In the genomic region with DNA sequence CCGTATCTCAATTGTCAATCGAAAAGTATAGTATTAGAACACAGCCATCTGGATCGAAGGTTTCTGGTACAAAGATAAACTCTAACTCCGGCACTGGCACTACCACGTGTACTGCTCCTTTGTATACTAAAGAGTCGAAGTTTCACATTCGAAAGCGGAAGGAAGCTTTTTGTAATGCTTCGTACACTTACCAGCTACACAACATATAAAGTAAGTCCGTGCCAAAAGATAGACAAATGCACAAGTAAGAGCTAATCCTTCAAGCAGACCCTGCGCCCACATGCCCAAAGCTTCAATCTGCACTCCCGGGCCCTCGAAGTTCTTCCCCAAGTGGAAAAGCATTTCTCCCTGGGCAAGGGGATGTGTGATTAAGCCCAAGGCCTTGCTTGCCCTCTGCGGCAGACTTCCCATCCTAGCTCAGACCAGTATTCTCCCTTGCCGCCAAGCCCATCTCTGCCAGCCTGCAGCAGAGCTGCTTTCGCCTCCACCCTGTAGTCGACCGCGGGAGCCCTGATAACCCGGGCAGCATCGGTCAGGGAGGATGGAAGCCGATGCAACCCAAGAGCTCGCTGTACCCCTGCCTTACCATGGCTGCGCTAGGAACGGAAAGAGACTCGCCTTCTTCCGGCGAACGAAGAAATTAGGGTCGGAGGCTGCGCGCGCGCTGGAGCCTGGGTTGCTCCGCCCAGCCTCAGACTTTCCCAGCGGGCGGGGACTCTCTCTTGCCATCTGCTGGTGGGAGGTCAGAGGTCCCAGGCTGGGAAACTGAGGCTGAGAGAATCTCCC, we compare ENCODE assay signal across 8 mouse cellular contexts. TPM values are rescaled to one million over a fixed set of nuclear protein-coding genes. Genes with fewer than 3 reads are reported as not detected.
DNase-seq lines count a peak whose midpoint lies in the region; ATAC-seq and TF ChIP-seq lines count a peak whose summit lies in the region.

A gene (minus strand): TSS at position 683 of the 786 bp plus-strand sequence.

- peak within 1 kb of the TSS; percentile 100 for H3K9ac ChIP-seq in ES-Bruce4 (ENCODE audit: low read depth, poor library complexity, severe bottlenecking)
- peak within 1 kb of the TSS; percentile 83 for H3K9ac ChIP-seq in forebrain, embryonic 13.5 days
- peak within 1 kb of the TSS; percentile 60 for H3K9ac ChIP-seq in heart, postnatal 0 days (replicated peaks; ENCODE audit: low read depth, low read length)
- H3K9ac ChIP-seq in liver, embryonic 15.5 days = peak within 1 kb of the TSS; percentile 58
- H3K9ac ChIP-seq in neural tube, embryonic 11.5 days (ENCODE audit: low read length) = peak within 1 kb of the TSS; percentile 79
- peak within 1 kb of the TSS; percentile 85 for H3K9ac ChIP-seq in stomach, embryonic 16.5 days (ENCODE audit: low read length)

- H3K27me3 ChIP-seq in ES-Bruce4 (ENCODE audit: control insufficient read depth, insufficient read depth, low read length, poor library complexity, severe bottlenecking) = no peaks in the 10 kb centered on the region
- H3K27me3 ChIP-seq in forebrain, embryonic 13.5 days = no peaks in the 10 kb centered on the region
- no peaks in the 10 kb centered on the region for H3K27me3 ChIP-seq in heart, postnatal 0 days (ENCODE audit: control insufficient read depth, insufficient read depth, low read length)
- no peaks in the 10 kb centered on the region; the same call in 1 of the 2 replicates for H3K27me3 ChIP-seq in liver, embryonic 15.5 days
- H3K27me3 ChIP-seq in neural tube, embryonic 11.5 days (ENCODE audit: control insufficient read depth, insufficient read depth, low read length) = no peaks in the 10 kb centered on the region
- no peaks in the 10 kb centered on the region; the same call in 1 of the 2 replicates for H3K27me3 ChIP-seq in stomach, embryonic 16.5 days (ENCODE audit: control insufficient read depth, insufficient read depth, low read length)

- TF ChIP-seq POLR2A in ES-Bruce4 (IDR thresholded peaks at IDR 0.05; ENCODE audit: insufficient read depth, low read length) = peak; percentile 56

- no peaks in the 10 kb centered on the region for H3K4me1 ChIP-seq in ES-Bruce4 (ENCODE audit: control insufficient read depth, insufficient read depth, low read length)
- peaks cover 15% of the 10 kb centered on the region for H3K4me1 ChIP-seq in forebrain, embryonic 13.5 days
- H3K4me1 ChIP-seq in heart, postnatal 0 days (ENCODE audit: control insufficient read depth, insufficient read depth) = no peaks in the 10 kb centered on the region
- peaks cover 13% of the 10 kb centered on the region for H3K4me1 ChIP-seq in liver, embryonic 15.5 days (replicated peaks)
- no peaks in the 10 kb centered on the region for H3K4me1 ChIP-seq in neural tube, embryonic 11.5 days (ENCODE audit: control insufficient read depth, insufficient read depth, low read length)
- H3K4me1 ChIP-seq in stomach, embryonic 16.5 days (ENCODE audit: control insufficient read depth, insufficient read depth, low read length) = no peaks in the 10 kb centered on the region

- H3K27ac ChIP-seq in ES-Bruce4 (ENCODE audit: insufficient read depth, low read length) = peak within 1 kb of the TSS; percentile 77
- H3K27ac ChIP-seq in forebrain, embryonic 13.5 days = peak within 1 kb of the TSS; percentile 84
- H3K27ac ChIP-seq in heart, postnatal 0 days (ENCODE audit: low read depth) = peak within 1 kb of the TSS; percentile 70
- peak within 1 kb of the TSS; percentile 62 for H3K27ac ChIP-seq in liver, embryonic 15.5 days (replicated peaks)
- peak within 1 kb of the TSS; percentile 67; the same call in 1 of the 2 replicates for H3K27ac ChIP-seq in neural tube, embryonic 11.5 days (ENCODE audit: low read depth, low read length)
- peak within 1 kb of the TSS; percentile 79 for H3K27ac ChIP-seq in stomach, embryonic 16.5 days (ENCODE audit: low read length)

- TF ChIP-seq EP300 in ES-Bruce4 (IDR thresholded peaks at IDR 0.05; ENCODE audit: insufficient read depth, low read depth, low read length) = no peak
- TF ChIP-seq EP300 in heart, postnatal 0 days (IDR thresholded peaks at IDR 0.05; ENCODE audit: low read depth) = no peak

- ATAC-seq in cerebellum, adult (ENCODE audit: insufficient number of reproducible peaks, low FRiP score, low TSS enrichment) = peak; percentile 92
- peak; percentile 96 for ATAC-seq in forebrain, embryonic 13.5 days
- peak; percentile 92 for ATAC-seq in heart, postnatal 0 days (ENCODE audit: insufficient read depth, low read depth)
- ATAC-seq in liver, embryonic 15.5 days (ENCODE audit: insufficient read depth) = peak; percentile 80
- ATAC-seq in neural tube, embryonic 11.5 days (ENCODE audit: insufficient read depth, low FRiP score, low TSS enrichment) = peak; percentile 83
- peak; percentile 89 for ATAC-seq in stomach, embryonic 16.5 days (ENCODE audit: insufficient read depth, low FRiP score)

- H3K4me3 ChIP-seq in ES-Bruce4 (ENCODE audit: low read depth, low read length) = peak within 1 kb of the TSS; percentile 98
- H3K4me3 ChIP-seq in forebrain, embryonic 13.5 days = peak within 1 kb of the TSS; percentile 57
- peak within 1 kb of the TSS; percentile 58 for H3K4me3 ChIP-seq in heart, postnatal 0 days (ENCODE audit: low read depth, low read length)
- peak within 1 kb of the TSS; percentile 64 for H3K4me3 ChIP-seq in liver, embryonic 15.5 days (replicated peaks)
- H3K4me3 ChIP-seq in neural tube, embryonic 11.5 days (ENCODE audit: low read depth, low read length) = peak within 1 kb of the TSS; percentile 57
- H3K4me3 ChIP-seq in stomach, embryonic 16.5 days (replicated peaks; ENCODE audit: low read length) = peak within 1 kb of the TSS; percentile 63

- TF ChIP-seq CTCF in ES-Bruce4 (IDR thresholded peaks at IDR 0.05; ENCODE audit: low read depth, low read length) = peak; percentile 55
- peak; percentile 50 for TF ChIP-seq CTCF in heart, postnatal 0 days (IDR thresholded peaks at IDR 0.05; ENCODE audit: low read depth)

- WGBS in forebrain, embryonic 13.5 days = 20% methylated on average over 37 of the region's 37 CpGs
- WGBS in heart, postnatal 0 days = 18% methylated on average over 37 of the region's 37 CpGs
- WGBS in liver, embryonic 15.5 days (ENCODE audit: insufficient replicate concordance) = 16% methylated on average over 37 of the region's 37 CpGs
- 20% methylated on average over 36 of the region's 37 CpGs for WGBS in neural tube, embryonic 11.5 days
- WGBS in stomach, embryonic 16.5 days = 15% methylated on average over 37 of the region's 37 CpGs

- DNase-seq in heart, postnatal 0 days (ENCODE audit: low spot score) = peak; percentile 69
- peak; percentile 84 to 91 for DNase-seq in kidney, postnatal 4 days
- peak; percentile 84 for DNase-seq in neural tube, embryonic 11.5 days (ENCODE audit: low spot score)

- H3K4me2 ChIP-seq in forebrain, embryonic 13.5 days = peak within 1 kb of the TSS; percentile 65
- peak within 1 kb of the TSS; percentile 71 for H3K4me2 ChIP-seq in heart, postnatal 0 days (ENCODE audit: low read depth, low read length)
- peak within 1 kb of the TSS; percentile 68 for H3K4me2 ChIP-seq in liver, embryonic 15.5 days
- peak within 1 kb of the TSS; percentile 61 for H3K4me2 ChIP-seq in neural tube, embryonic 11.5 days (ENCODE audit: low read depth)
- peak within 1 kb of the TSS; percentile 65 for H3K4me2 ChIP-seq in stomach, embryonic 16.5 days (ENCODE audit: low read depth, low read length)

- no peaks in the 10 kb centered on the region for H3K9me3 ChIP-seq in ES-Bruce4 (replicated peaks; ENCODE audit: control insufficient read depth, insufficient read depth, low read length, poor library complexity, severe bottlenecking)
- H3K9me3 ChIP-seq in forebrain, embryonic 13.5 days (replicated peaks) = no peaks in the 10 kb centered on the region
- no peaks in the 10 kb centered on the region for H3K9me3 ChIP-seq in heart, postnatal 0 days (replicated peaks; ENCODE audit: control insufficient read depth, low read length)
- no peaks in the 10 kb centered on the region for H3K9me3 ChIP-seq in liver, embryonic 15.5 days (replicated peaks)
- no peaks in the 10 kb centered on the region for H3K9me3 ChIP-seq in neural tube, embryonic 11.5 days (ENCODE audit: control insufficient read depth, low read length)
- H3K9me3 ChIP-seq in stomach, embryonic 16.5 days (replicated peaks; ENCODE audit: control insufficient read depth, low read length) = no peaks in the 10 kb centered on the region

- H3K36me3 ChIP-seq in ES-Bruce4 (ENCODE audit: control insufficient read depth, insufficient read depth, low read length, poor library complexity, severe bottlenecking) = peaks cover 48% of the 10 kb centered on the region
- peaks cover 22% of the 10 kb centered on the region for H3K36me3 ChIP-seq in forebrain, embryonic 13.5 days (ENCODE audit: poor library complexity, severe bottlenecking)
- H3K36me3 ChIP-seq in heart, postnatal 0 days (replicated peaks; ENCODE audit: control insufficient read depth, insufficient read depth, low read length) = peaks cover 20% of the 10 kb centered on the region; the same call in 1 of the 2 replicates
- H3K36me3 ChIP-seq in liver, embryonic 15.5 days (replicated peaks) = peaks cover 31% of the 10 kb centered on the region
- H3K36me3 ChIP-seq in neural tube, embryonic 11.5 days (ENCODE audit: control insufficient read depth, insufficient read depth, low read length) = no peaks in the 10 kb centered on the region
- no peaks in the 10 kb centered on the region for H3K36me3 ChIP-seq in stomach, embryonic 16.5 days (ENCODE audit: control insufficient read depth, insufficient read depth, low read length)

RNA-seq across cellular contexts. Expression of the gene that starts here (rescaled TPM):
- polyA plus RNA-seq in ES-Bruce4 (2011; ENCODE audit: insufficient read depth, insufficient read length, low read depth, missing spikeins) = 2,517 and 2,552 TPM in 2 replicates
- 577 and 591 TPM in 2 replicates for polyA plus RNA-seq in forebrain, embryonic 13.5 days (2015; fragmentation: Nextera tagmentation; extraction: Ambion mirVana)
- 985 and 1,055 TPM in 2 replicates for total RNA-seq in heart, postnatal 0 days (2014; rRNA removed; ENCODE audit: low replicate concordance)
- polyA plus RNA-seq in heart, postnatal 0 days (2015; fragmentation: Nextera tagmentation; extraction: Ambion mirVana) = 388 and 415 TPM in 2 replicates
- polyA plus RNA-seq in liver, embryonic 15.5 days (2015; fragmentation: Nextera tagmentation; extraction: Ambion mirVana) = 379 and 405 TPM in 2 replicates
- polyA plus RNA-seq in neural tube, embryonic 11.5 days (2014; fragmentation: Nextera tagmentation; extraction: Ambion mirVana) = 592 and 632 TPM in 2 replicates
- polyA plus RNA-seq in stomach, embryonic 16.5 days (2015; fragmentation: Nextera tagmentation; extraction: Ambion mirVana) = 670 and 719 TPM in 2 replicates

Comparison
In these comparisons a context has a peak if more than half of its experiments do, and no peak if none do; other contexts are left out.
1. Peak in every context shown above with its lines: DNase-seq, ATAC-seq, H3K4me3 ChIP-seq and H3K27ac ChIP-seq.